Mouse (Mus musculus) embryonic facial prominence, embryonic 13.5 days (tissue): ENCODE data around the gene Cops7a. TPM values are rescaled to one million over a fixed set of nuclear protein-coding genes. Genes with fewer than 3 reads are reported as not detected.

Experiments
- ATAC-seq: fragments of 200-750 bp; cut with Nextera tagmentation; 2 replicates; pipeline ENCODE4 v1.8.0; 2017; ENCODE audit warnings: low read depth; ENCODE audit not compliant: insufficient number of reproducible peaks, insufficient read depth, low FRiP score, low TSS enrichment
- H3K27ac ChIP-seq: fragments of 300-500 bp; sonication (generic); 2 replicates; pipeline ENCODE4 v1.5.1; 2015; ENCODE audit warnings: moderate library complexity, mild to moderate bottlenecking, inconsistent platforms
- H3K27me3 ChIP-seq: fragments of 300-500 bp; sonication (generic); 2 replicates; pipeline ENCODE4 v1.6.1; 2015; ENCODE audit warnings: mild to moderate bottlenecking, inconsistent platforms
- H3K36me3 ChIP-seq: fragments of 300-500 bp; sonication (generic); 2 replicates; pipeline ENCODE4 v1.6.1; 2015; ENCODE audit warnings: mild to moderate bottlenecking, inconsistent platforms
- H3K4me1 ChIP-seq: fragments of 300-500 bp; sonication (generic); 2 replicates; pipeline ENCODE4 v1.6.1; 2015; ENCODE audit warnings: inconsistent platforms
- H3K4me2 ChIP-seq: fragments of 300-500 bp; sonication (generic); 2 replicates; pipeline ENCODE4 v1.6.1; 2015; ENCODE audit warnings: moderate library complexity, mild to moderate bottlenecking, inconsistent platforms
- H3K4me3 ChIP-seq: fragments of 300-500 bp; sonication (generic); 2 replicates; pipeline ENCODE4 v1.5.1; 2015; ENCODE audit warnings: mild to moderate bottlenecking, inconsistent platforms
- H3K9ac ChIP-seq: fragments of 300-500 bp; sonication (generic); 2 replicates; pipeline ENCODE4 v1.6.1; 2015; ENCODE audit warnings: mild to moderate bottlenecking, inconsistent platforms
- H3K9me3 ChIP-seq: fragments of 300-500 bp; sonication (generic); 2 replicates; pipeline ENCODE4 v1.6.1; 2016; ENCODE audit warnings: inconsistent platforms
- WGBS: fragments of 180-500 bp; shearing (Covaris S2); methylation state at CpG from one replicate; pipeline ENCODE4 v1.1.7; 2015; ENCODE audit warnings: mixed read lengths; 5-methylcytosine and 5-hydroxymethylcytosine counted together
- polyA plus RNA-seq: library from polyadenylated mRNA; unstranded; fragments of >200 nt; fragmentation: Nextera tagmentation; extraction: Ambion mirVana; gene quantifications from 2 replicates; pipeline ENCODE4 v1.2.1, GENCODE M21; 2015

Gene Cops7a
- 124 and 138 TPM in 2 replicates for polyA plus RNA-seq

DNA sequence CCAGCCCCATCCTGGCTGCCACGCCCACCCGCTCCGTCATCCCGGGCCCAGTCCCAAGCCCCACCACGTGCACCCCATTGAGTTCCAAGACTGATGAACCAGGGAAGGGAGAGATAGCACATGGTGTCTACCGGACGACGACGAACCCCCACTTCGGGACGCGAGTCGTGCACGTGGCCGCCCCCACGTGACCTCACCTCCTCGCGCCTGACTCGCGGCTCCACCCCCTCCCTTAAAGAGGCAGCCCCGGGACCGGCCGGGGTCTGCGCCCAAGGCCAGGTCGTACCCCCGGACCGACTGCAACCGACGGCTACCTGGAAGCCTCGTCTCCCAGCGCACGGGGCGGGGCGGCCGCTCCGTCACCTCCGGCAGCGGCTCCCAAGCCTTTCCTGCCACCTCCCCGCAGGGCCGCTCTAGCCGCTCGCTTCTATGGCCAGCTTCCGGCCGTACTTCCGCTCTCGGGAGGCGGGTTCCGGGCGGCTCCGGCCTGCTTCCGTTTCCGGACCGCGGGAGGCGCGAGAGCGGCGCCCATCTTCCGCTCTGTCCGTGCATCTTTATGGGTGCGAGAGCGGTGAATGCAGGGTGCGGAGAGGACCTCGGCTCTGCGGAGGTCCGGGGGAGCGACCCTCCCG, at the start of gene Cops7a:
Gene Cops7a (minus strand): TSS at position 451 of the 632 bp plus-strand sequence.
- peak; percentile 89 for ATAC-seq

GRCm38 (mm10) chr6:125009181-125010073, 44.1 kb upstream of the Cops7a start:
- peaks cover 28% of the 10 kb centered on the region for H3K36me3 ChIP-seq
- WGBS = under 1% methylated on average over 30 of the region's 78 CpGs
- ATAC-seq = peak; percentile 81
- peak overlapping the region; percentile 95 for H3K9ac ChIP-seq
- no peaks in the 10 kb centered on the region for H3K27me3 ChIP-seq
- H3K4me3 ChIP-seq = peak overlapping the region; percentile 69
- no peaks in the 10 kb centered on the region for H3K9me3 ChIP-seq
- peak overlapping the region; percentile 99 for H3K27ac ChIP-seq
- peaks cover 39% of the 10 kb centered on the region for H3K4me1 ChIP-seq
- peak overlapping the region; percentile 90 for H3K4me2 ChIP-seq

More for the DNA sequence above, at the start of gene Cops7a:
- H3K9me3 ChIP-seq = no peaks in the 10 kb centered on the region
- WGBS = 1% methylated on average over 68 of the region's 68 CpGs
- peak within 1 kb of the TSS; percentile 94 for H3K9ac ChIP-seq
- H3K4me2 ChIP-seq = peak within 1 kb of the TSS; percentile 97
- peaks cover 36% of the 10 kb centered on the region for H3K36me3 ChIP-seq
- H3K4me1 ChIP-seq = peaks cover 9% of the 10 kb centered on the region
- no peaks in the 10 kb centered on the region for H3K27me3 ChIP-seq
- H3K4me3 ChIP-seq = peak within 1 kb of the TSS; percentile 79
- H3K27ac ChIP-seq = peak within 1 kb of the TSS; percentile 95

- Histone ChIP-seq H3K4me1 (peaks cover 39% of the 10 kb centered on the region), H3K4me3 (peak within 1 kb of the TSS; percentile 69), H3K27me3 (no peaks in the 10 kb centered on the region), H3K4me2 (peak within 1 kb of the TSS; percentile 90), H3K9ac (peak within 1 kb of the TSS; percentile 95), H3K27ac (peak within 1 kb of the TSS; percentile 99), H3K36me3 (peaks cover 27% of the 10 kb centered on the region), H3K9me3 (no peaks in the 10 kb centered on the region)
- 0% methylated on average over 3 of the region's 3 CpGs for WGBS
- ATAC-seq = no peak
Measured at GRCm38 (mm10) chr6:125009129-125009180, 43.6 kb upstream of the Cops7a start, which contains the start of gene Zfp384. TSS of gene Zfp384 (plus strand) at chr6:125009145.

- peak; percentile 95 for ATAC-seq
- H3K4me2 ChIP-seq = peak overlapping the region; percentile 90
- no peaks in the 10 kb centered on the region for H3K9me3 ChIP-seq
- H3K4me1 ChIP-seq = peaks cover 39% of the 10 kb centered on the region
- peak overlapping the region; percentile 69 for H3K4me3 ChIP-seq
- H3K9ac ChIP-seq = peak overlapping the region; percentile 95
- peak overlapping the region; percentile 99 for H3K27ac ChIP-seq
- WGBS = under 1% methylated on average over 32 of the region's 34 CpGs
- H3K27me3 ChIP-seq = peaks cover 2% of the 10 kb centered on the region; the same call in 1 of the 2 replicates
- H3K36me3 ChIP-seq = peaks cover 24% of the 10 kb centered on the region
Measured at GRCm38 (mm10) chr6:125008586-125009128, 43.3 kb upstream of the Cops7a start.

DNA sequence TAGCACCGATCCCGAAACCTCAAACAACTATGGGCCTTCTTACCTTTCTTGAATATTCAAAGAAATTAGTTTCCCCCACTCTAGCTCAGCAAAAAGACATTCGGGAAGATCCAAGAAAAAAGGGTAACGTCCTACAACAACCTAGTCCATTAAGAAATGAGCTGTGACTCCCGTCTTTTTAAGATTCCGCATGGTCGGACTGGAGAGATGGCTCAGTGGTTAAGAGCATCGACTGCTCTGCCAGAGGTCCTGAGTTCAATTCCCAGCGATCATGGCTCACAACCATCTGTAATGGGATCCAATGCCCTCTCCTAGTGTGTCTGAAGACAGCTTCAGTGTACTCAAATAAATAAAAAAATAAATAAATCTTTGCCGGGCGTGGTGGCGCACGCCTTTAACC, 42.7 kb upstream of the Cops7a start:
- H3K4me2 ChIP-seq = peak overlapping the region; percentile 90
- peak overlapping the region; percentile 69 for H3K4me3 ChIP-seq
- peaks cover 39% of the 10 kb centered on the region for H3K4me1 ChIP-seq
- peaks cover 8% of the 10 kb centered on the region for H3K27me3 ChIP-seq
- peaks cover 21% of the 10 kb centered on the region for H3K36me3 ChIP-seq
- H3K9ac ChIP-seq = peak overlapping the region; percentile 72
- ATAC-seq = no peak
- 43% methylated on average over 13 of the region's 13 CpGs for WGBS
- peak overlapping the region; percentile 99 for H3K27ac ChIP-seq
- no peaks in the 10 kb centered on the region for H3K9me3 ChIP-seq

- WGBS = 36% methylated on average over 3 of the region's 3 CpGs
- Histone ChIP-seq H3K9me3 (no peaks in the 10 kb centered on the region), H3K4me3 (no peak overlapping the region), H3K36me3 (no peaks in the 10 kb centered on the region), H3K4me1 (peaks cover 15% of the 10 kb centered on the region), H3K27me3 (peaks cover 38% of the 10 kb centered on the region), H3K27ac (no peak overlapping the region), H3K4me2 (no peak overlapping the region), H3K9ac (0 out of 2 replicates have a peak overlapping the region, but pooled peaks have one; percentile 27)
- no peak for ATAC-seq
Measured at GRCm38 (mm10) chr6:125005086-125005485, 39.7 kb upstream of the Cops7a start.

DNA sequence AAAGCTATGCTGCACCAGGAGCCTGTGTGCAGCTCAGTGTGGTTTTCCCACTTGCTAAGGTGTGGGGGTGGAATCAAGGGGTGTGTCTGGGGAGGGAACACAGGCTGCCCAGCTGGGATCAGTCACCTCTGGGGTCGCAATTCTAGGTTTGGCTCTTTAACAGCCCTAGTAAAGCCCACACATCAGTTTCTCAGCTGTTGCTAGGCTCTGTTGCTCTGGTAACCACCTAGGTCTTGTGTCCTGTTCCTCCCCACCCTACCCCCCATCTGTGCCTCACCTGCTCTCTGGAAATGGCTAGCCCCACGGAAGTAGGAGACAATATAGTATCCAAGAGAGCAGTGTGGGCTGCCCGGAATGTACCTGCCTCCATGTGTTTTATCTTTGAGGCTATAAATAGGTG, 38.4 kb upstream of the Cops7a start:
- Histone ChIP-seq H3K27ac (no peak overlapping the region), H3K9me3 (no peaks in the 10 kb centered on the region), H3K36me3 (no peaks in the 10 kb centered on the region), H3K9ac (no peak overlapping the region), H3K4me2 (no peak overlapping the region), H3K27me3 (peaks cover 51% of the 10 kb centered on the region), H3K4me3 (no peak overlapping the region), H3K4me1 (peaks cover 20% of the 10 kb centered on the region)
- no peak for ATAC-seq
- 56% methylated on average over 3 of the region's 3 CpGs for WGBS

DNA sequence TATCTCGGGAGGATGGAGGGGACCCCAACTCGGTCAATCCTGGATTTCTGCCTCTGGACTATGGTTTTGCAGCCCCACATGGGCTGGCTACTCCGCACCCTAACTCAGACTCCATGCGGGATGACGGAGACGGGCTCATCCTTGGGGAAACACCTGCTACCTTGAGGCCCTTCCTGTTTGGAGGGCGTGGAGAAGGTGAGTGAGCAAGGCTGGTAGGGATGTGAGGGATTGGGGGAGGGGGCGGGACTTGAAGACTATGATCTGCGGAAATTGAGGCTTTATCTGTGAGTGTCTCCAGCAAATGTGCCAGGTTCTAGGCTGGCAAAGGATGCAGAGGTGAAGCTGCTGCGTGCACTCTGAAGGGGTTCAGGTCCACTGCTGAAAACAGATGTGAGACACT, 34.2 kb upstream of the Cops7a start:
- no peaks in the 10 kb centered on the region for H3K9me3 ChIP-seq
- no peaks in the 10 kb centered on the region for H3K36me3 ChIP-seq
- 25% methylated on average over 10 of the region's 10 CpGs for WGBS
- peaks cover 33% of the 10 kb centered on the region for H3K4me1 ChIP-seq
- no peak overlapping the region for H3K27ac ChIP-seq
- H3K27me3 ChIP-seq = peaks cover 92% of the 10 kb centered on the region
- H3K4me2 ChIP-seq = no peak overlapping the region; the same call in 1 of the 2 replicates
- no peak overlapping the region for H3K9ac ChIP-seq
- no peak for ATAC-seq
- no peak overlapping the region for H3K4me3 ChIP-seq

- Histone ChIP-seq H3K4me1 (peaks cover 33% of the 10 kb centered on the region), H3K9ac (no peak overlapping the region), H3K4me2 (no peak overlapping the region; the same call in 1 of the 2 replicates), H3K27ac (no peak overlapping the region), H3K4me3 (0 out of 2 replicates have a peak overlapping the region, but pooled peaks have one; percentile 1), H3K9me3 (no peaks in the 10 kb centered on the region), H3K36me3 (no peaks in the 10 kb centered on the region), H3K27me3 (peaks cover 96% of the 10 kb centered on the region)
- 27% methylated on average over 14 of the region's 14 CpGs for WGBS
- ATAC-seq = no peak
Measured at GRCm38 (mm10) chr6:124999091-124999490, 33.8 kb upstream of the Cops7a start.

DNA sequence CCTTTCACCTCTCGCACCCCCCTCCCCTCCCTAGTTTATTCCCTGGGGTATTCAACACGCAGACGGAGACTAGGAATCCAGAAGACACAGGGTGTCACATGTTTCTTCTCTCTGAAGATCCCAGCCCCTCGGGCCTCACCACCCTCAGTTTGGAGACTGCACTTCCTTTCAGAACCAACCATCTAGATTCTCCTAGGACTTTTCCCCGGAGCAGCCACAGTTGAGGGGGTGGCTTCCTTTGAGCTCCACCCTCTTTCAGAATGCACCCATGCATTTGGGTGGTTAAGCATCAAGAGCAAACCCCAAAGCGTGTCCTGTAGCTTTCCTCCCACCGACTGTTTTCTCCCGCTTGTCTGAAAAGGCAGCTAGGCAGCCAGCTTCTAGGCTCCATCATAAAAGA, 32.7 kb upstream of the Cops7a start:
- H3K27ac ChIP-seq = no peak overlapping the region
- ATAC-seq = no peak
- WGBS = 8% methylated on average over 8 of the region's 8 CpGs
- peak overlapping the region; percentile 60 for H3K4me3 ChIP-seq
- H3K36me3 ChIP-seq = no peaks in the 10 kb centered on the region
- H3K27me3 ChIP-seq = peaks cover 99% of the 10 kb centered on the region
- H3K4me1 ChIP-seq = peaks cover 33% of the 10 kb centered on the region
- peak overlapping the region; percentile 99 for H3K4me2 ChIP-seq
- H3K9ac ChIP-seq = no peak overlapping the region
- H3K9me3 ChIP-seq = no peaks in the 10 kb centered on the region

DNA sequence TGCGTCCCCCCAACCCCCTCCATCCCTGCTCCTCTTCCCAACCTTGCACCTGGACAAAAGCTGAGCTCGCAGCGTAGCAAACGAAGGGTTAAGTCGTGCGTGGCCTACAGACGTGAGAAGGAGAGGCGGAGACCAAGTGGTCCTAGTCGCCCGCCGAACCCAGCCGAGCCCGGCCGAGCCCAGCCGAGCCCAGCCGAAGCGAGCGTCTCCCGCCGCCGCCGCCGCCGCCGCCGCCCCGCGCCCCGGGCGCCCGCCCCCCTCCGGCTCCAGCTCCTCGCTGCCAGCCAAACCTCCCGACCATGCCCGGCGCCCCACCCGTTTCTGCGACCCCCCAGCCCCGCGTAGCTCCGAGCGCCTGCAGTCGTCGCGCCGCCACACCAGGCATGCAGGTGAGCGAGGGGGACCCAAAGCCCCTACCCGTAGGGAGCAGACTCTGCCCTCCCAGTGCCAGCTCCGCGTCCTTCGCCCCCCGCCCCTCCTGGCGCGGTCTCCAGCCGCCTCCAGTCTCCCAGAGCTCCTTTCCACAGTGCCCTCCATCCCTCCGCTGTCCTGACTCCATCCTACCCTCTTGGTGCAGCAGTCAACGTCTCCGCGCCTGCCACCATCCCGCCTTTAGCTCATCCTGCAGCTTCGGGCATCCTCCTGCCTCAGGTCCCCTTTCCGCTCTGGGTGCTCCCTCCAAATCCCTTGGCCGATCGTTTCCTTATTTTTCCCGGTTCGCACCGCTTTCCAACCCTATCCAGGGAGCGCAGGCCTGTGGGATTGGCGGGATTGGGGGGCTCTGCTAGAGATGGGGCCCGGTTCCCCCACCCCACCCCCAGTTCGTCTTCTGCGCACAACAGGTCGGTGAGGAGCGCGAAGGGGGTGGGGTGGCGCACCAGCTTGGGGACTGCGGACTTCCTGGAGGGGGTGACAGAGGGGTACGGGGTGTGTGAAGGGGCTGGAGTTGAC, 31.5 kb upstream of the Cops7a start, which contains the start of gene Pianp:
Gene Pianp (plus strand): TSS at position 144 of the 951 bp plus-strand sequence.
- peak; percentile 79 for ATAC-seq
- WGBS = under 1% methylated on average over 69 of the region's 78 CpGs
- no peaks in the 10 kb centered on the region for H3K36me3 ChIP-seq
- H3K4me1 ChIP-seq = peaks cover 33% of the 10 kb centered on the region
- no peak within 1 kb of the TSS for H3K27ac ChIP-seq
- peak within 1 kb of the TSS; percentile 99 for H3K4me2 ChIP-seq
- peak within 1 kb of the TSS; percentile 77 for H3K9ac ChIP-seq
- peak within 1 kb of the TSS; percentile 60 for H3K4me3 ChIP-seq
- no peaks in the 10 kb centered on the region for H3K9me3 ChIP-seq
- peaks cover 99% of the 10 kb centered on the region for H3K27me3 ChIP-seq
